Mouse (Mus musculus) regulatory T cell (primary cell): ENCODE data around the gene Lyg1.

Experiments
- in situ Hi-C: fragments of 300-600 bp; cut with MboI, MseI; formaldehyde crosslinking; loops from one replicate; pipeline ENCODE4 v1.15.1; 2025; ENCODE audit warnings: high pct_unique_total_duplicates

The Lyg1 gene

DNA sequence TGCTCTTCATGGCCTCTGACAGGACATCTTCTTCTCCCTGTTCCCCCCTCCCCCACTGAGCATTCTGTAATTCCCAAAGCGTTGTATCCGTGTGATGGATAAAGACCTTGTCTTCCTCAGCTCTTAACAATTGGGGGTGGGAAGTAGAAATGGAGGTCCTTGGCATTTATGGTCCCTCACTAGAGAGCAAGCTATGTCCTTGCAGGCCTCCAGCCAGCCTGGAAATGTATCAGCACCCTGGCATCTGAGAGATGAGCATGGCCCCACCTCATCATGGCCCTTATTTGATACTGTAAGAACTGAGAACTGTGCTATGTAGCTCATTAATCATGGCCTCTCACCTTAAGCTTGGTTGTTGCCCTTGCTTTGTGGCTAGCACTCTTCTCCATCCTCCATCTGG, 2.3 kb downstream of the Lyg1 start:
- in situ Hi-C loops, result no loop called here

DNA sequence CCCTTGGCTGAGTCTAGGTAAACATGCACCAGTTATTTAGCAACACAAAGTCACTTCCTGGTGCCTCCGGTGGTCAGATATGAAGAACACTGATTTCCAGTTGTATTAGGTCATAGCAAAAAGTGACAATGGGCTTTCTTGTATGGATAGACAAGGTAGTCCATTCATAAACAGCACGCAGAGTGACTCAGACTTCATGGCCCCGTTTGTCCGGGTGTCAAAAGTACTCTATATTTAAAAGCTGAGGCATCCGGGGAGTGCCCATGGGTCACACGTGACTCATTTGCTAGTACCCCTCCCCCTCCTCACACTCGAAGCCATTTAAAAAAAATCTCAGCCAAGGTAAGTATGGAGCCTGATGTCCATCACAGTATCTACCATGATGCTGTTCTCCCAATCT, 2.8 kb downstream of the Lyg1 start:
- in situ Hi-C loops, result no loop called here

DNA sequence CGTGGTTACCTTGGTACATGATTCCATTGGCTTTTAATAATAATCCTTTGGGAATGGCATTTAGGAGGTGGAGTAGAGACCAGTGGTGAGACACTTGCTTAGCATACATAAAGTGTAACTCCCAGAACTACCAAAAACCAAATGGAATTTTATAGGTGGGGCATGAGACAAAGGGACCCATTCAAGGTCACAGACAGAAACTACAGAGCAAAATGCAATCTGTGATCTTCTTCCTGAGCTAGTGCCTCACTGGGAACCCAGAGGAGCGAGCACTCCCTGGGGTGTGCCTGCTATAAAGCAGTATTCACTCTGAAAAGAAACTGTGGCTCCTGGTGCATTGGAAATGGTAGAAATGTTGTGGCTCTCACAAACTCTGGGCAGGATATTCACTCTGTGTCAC, 8.7 kb downstream of the Lyg1 start:
- in situ Hi-C loops, result no loop called here

DNA sequence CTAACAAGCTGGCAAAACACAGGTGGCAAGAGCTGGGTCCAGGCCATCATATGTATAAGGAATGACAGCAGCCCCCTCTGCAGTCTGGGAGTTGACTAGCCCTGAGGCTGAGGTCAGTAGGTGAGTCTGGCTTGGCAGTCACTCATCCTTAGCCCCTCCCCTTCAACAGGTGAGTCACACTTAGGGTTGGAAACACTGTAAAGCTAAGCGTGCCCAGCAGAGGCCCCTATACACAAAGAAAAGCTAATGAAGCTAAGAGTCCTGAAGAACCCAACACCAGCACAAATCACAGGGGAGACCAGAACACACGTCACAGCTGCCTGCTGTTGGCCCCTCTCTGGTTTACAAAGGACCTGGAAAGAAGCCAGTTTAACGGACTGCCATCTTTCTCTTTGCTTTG, 25.8 kb downstream of the Lyg1 start:
- in situ Hi-C loops, result no loop called here

DNA sequence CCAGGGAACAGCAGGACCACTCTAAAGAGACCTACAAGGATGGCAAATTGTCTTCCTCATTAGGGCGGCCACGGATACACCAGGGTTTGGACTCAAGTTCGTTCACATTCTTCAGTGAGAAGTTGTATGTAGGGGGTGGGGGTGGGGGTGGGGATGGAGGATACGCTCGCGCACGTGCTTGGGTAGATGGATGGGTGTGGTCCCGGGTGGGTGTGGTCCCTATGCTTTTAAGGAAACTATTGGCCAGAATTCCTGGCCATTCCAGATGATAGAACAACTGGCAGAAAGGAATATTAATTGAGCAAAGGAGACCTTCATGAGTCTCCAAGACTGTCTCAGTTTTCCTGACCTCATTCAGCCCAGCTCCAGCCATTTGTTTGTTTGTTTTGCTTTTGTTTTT, 31.6 kb downstream of the Lyg1 start:
- in situ Hi-C loops, result no loop called here

DNA sequence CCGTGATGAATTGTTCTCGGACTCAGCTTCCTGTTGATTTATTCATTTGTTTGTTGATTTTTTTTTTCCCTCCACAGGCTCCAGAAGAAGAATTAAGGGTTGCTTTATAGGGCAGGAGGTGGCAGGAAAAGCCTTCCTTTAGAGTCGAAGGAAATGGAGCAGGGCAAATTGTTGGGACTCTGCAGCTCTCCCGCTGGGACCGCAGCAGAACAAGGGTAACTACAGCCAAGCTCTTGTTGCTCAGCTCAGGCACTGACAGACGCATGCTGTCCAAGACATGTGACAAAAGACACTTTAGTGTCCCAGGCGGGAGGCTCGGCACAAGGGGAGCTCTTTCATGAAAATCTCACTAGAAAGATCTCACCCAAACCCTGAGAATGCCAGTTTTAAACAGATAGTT, 35.0 kb downstream of the Lyg1 start:
- in situ Hi-C loops, result no loop called here

DNA sequence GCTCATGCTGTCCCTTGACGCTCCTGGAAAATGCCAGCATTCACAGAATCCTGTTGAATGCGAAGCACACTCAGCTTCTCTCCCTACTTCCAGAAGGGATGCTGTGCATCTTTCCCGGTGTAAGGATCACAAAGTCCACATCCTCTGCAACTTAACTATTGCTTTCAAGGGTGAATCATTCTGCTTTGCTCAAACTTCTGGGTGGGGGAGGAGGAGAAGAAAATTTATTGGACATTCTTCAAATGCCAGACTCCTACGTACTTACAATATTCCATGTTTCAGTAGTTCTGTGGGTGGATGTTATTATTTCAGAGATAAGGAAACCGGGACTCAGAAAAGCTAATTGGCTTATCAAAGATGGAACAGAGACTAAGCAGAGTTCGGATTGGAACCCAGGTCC, 39.5 kb downstream of the Lyg1 start:
- in situ Hi-C loops, result no loop called here

DNA sequence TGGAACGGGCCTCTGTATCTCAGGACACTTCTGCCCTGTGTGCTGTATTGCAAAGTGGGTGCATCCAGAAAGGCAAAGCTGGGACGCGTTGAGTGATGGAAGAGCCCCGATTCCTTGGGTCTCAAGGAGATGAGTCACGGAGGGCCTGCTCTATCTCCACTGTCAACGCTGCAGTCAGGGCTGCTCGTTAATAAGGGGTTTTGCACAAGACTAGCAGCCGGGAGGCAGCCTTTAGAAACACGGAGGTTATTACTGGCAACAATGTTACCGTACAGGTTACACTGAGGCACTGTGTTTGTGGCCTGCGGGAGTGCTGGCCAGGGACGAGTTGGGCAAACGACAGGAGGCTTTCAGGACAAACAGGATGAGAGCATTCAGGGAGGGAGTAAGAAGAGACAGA, 39.9 kb downstream of the Lyg1 start:
- in situ Hi-C loops, result no loop called here

DNA sequence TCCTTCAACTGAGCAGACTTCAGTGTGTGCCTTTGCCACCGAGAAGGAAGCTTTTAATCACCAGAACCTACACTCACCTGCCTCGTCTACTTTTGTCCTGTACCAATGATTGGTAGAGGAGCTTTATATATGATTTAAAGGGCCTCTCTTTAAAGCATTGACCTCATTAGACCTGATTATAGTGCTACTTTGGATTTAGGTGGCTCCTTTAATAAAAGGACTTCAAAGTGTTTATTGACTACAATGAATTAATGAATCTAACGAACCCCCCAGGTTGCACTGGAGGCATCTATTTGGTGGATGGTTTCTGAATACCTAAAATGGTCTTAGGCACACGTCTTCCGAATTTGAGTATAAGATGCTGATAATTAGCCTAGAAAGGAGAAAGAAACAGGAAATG, 41.2 kb downstream of the Lyg1 start, which contains the start of gene Lyg2:
Gene Lyg2 (minus strand): TSS at position 101 of the 400 bp plus-strand sequence.
- in situ Hi-C loops, result no loop called here

DNA sequence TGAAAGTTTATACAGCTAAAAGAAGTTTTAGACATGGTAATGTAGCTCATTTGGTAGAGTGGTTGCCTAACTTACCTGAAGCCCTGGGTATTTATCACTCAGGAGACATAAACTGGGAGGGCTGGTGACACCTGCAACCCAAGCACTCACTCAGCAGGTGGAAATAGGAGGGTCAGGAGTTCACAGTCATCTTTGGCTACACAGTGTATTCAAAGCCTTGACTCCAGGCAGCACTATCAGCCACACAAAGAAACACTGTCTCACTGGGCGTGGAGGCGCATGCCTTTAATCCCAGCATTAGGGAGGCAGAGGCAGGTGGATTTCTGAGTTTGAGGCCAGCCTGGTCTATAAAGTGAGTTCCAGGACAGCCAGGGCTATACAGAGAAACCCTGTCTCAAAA, 44.8 kb downstream of the Lyg1 start:
- in situ Hi-C loops, result no loop called here

DNA sequence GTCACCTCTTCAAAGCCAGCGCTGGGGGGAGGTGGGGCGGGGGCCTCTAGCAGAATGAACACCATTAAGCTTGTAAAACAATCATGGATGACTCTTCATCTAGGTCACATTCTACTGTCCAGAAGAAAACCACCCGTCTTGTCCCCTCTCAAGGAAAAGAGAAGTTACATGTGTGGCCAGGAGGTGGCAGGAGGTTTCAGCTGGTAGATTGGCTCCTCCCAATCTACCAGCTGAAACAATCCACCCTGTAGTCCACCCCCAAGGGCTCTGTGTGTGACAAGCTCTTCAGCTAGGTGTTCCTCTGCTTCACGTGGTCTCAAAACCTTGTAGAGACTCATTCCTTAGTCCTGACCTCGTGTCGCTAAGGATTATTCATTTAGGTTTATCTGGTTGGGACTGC, 54.4 kb downstream of the Lyg1 start:
- in situ Hi-C loops, result no loop called here

DNA sequence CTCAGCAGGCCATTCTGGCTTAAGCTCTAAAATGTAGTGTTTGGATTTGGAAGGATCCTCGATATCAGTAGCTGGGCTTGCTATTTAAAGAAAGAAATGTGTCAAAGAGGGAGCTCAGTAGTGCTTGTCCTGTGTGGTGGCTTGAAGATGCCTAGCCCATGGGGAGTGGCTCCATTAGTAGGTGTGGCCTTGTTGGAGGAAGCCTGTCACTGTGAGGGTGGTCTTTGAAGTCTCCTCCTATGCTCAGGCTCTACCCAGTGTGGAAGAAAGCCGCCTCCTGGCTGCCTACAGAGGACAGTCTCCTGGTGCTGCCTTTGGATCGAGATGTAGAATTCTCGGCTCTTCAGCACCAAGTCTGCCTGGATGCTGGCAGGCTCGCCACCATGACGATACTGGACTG, 57.3 kb downstream of the Lyg1 start:
- in situ Hi-C loops, result no loop called here

DNA sequence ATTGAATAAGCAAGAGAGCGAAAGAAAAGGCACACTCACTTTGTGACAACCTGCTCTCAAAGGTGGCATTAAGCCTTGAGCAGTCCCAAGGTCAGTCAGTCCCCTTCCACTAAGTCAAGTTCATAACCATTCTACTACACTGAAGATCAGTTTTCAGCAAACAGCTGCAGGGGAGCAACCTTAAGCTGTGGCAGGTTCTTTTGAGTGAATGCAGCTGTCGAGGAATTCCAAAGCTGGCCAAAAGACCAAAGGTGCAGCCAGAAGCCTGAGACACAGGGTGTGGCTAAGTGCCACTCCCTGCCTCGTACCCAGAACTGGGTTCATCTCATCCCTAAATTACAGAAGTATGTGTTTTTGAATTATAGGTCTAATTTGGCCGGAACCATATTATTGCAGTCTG, 57.7 kb downstream of the Lyg1 start:
- in situ Hi-C loops, result loop anchor here (5.0 kb wide), 2 partner anchors 102 to 227 kb away; partner anchors contain the start of gene Rev1
